In the genomic region with DNA sequence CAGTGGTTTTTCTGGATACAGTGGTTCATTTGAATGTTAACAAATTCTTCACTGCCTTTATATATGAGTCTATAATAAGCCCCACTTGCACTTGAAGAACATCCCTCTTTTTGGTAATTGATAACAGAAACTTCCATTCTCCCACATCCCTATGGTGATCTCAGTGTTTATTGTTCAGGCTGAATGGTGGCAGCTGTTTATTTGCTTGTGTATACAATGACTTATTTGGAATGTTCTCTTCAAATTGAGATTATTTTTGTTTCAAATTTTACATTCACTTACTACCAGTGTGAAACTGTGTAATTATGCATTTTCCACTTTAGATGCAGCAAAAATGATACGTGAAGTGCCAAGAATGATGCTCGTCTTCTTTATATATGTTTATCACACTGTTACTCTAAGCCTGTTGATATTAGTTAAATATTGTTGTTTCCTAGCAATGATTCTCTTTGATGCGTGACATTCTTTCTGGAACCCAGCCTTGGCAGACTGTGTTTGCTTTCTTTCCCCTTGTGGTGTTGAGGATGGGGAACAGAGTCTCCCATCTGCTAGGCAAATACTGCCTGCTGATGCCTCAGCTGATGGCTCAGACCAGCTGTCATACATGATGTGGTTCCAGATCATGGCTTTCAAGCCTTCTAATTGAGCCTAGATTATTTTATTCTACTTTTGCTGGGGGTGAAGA, we compare ENCODE assay signal across 14 mouse cellular contexts.
DNase-seq lines count a peak whose midpoint lies in the region; ATAC-seq and TF ChIP-seq lines count a peak whose summit lies in the region.
"Had no signal": no experiment of that assay in that cellular context is flagged by ENCODE, and none has a peak within 500 bp of the region (broad histone marks: within the 10 kb centered on the region; RNA-seq: fewer than 3 reads in every experiment).

No protein-coding gene starts in this region.

- H3K9me3 ChIP-seq in forebrain, embryonic 14.5 days (replicated peaks; ENCODE audit: control insufficient read depth, low read length) = no peaks in the 10 kb centered on the region
- no peaks in the 10 kb centered on the region for H3K9me3 ChIP-seq in forebrain, embryonic 10.5 days
- no peaks in the 10 kb centered on the region for H3K9me3 ChIP-seq in forebrain, postnatal 0 days (ENCODE audit: low read length)
- no peaks in the 10 kb centered on the region for H3K9me3 ChIP-seq in midbrain, embryonic 13.5 days
- H3K9me3 ChIP-seq: intestine, embryonic 15.5 days; limb, embryonic 15.5 days had no signal

- WGBS in forebrain, embryonic 14.5 days = 73% methylated on average over 3 of the region's 3 CpGs
- WGBS in forebrain, embryonic 10.5 days = 89% methylated on average over 3 of the region's 3 CpGs
- 44% methylated on average over 3 of the region's 3 CpGs for WGBS in forebrain, postnatal 0 days
- WGBS in midbrain, embryonic 13.5 days = 85% methylated on average over 3 of the region's 3 CpGs

- H3K36me3 ChIP-seq in forebrain, embryonic 14.5 days (ENCODE audit: control insufficient read depth, insufficient read depth, low read length) = no peaks in the 10 kb centered on the region
- no peaks in the 10 kb centered on the region for H3K36me3 ChIP-seq in forebrain, embryonic 10.5 days (replicated peaks)
- no peaks in the 10 kb centered on the region for H3K36me3 ChIP-seq in forebrain, postnatal 0 days (ENCODE audit: insufficient read depth)
- no peaks in the 10 kb centered on the region for H3K36me3 ChIP-seq in midbrain, embryonic 13.5 days
- H3K36me3 ChIP-seq: intestine, embryonic 15.5 days; limb, embryonic 15.5 days had no signal

- peak; percentile 88 for DNase-seq in forebrain, embryonic 14.5 days (ENCODE audit: low spot score)
- DNase-seq in forebrain, embryonic 10.5 days (ENCODE audit: extremely low spot score, low spot score) = no peak
- peak; percentile 3 to 7 for DNase-seq in right cerebral cortex, adult 2 months (ENCODE audit: low spot score in 2 of 2)
- no peak for DNase-seq in right cerebral cortex, adult 18-20 months
- peak; percentile 86 for DNase-seq in forebrain, postnatal 0 days
- peak; percentile 4 for DNase-seq in lung, postnatal 36 days
- no peak for DNase-seq in ovary, postnatal 10 days (ENCODE audit: low spot score)
- DNase-seq: heart, adult 11 months; heart, postnatal 10 days; kidney, postnatal 4 days; thymus, postnatal 14 days had no signal

- H3K4me3 ChIP-seq in forebrain, embryonic 14.5 days (ENCODE audit: low read depth, low read length) = no peak overlapping the region
- H3K4me3 ChIP-seq in forebrain, embryonic 10.5 days = no peak overlapping the region
- no peak overlapping the region for H3K4me3 ChIP-seq in forebrain, postnatal 0 days (ENCODE audit: low read depth, low read length)
- H3K4me3 ChIP-seq in midbrain, embryonic 13.5 days (replicated peaks) = no peak overlapping the region
- H3K4me3 ChIP-seq: intestine, embryonic 15.5 days; limb, embryonic 15.5 days had no signal

- ATAC-seq in forebrain, embryonic 14.5 days = peak; percentile 93
- peak; percentile 96 for ATAC-seq in forebrain, postnatal 0 days
- ATAC-seq in midbrain, embryonic 13.5 days = no peak
- ATAC-seq: intestine, embryonic 15.5 days had no signal

- H3K4me1 ChIP-seq in forebrain, embryonic 14.5 days (ENCODE audit: control insufficient read depth, insufficient read depth, low read length) = no peaks in the 10 kb centered on the region
- H3K4me1 ChIP-seq in forebrain, embryonic 10.5 days = no peaks in the 10 kb centered on the region
- H3K4me1 ChIP-seq in forebrain, postnatal 0 days (ENCODE audit: insufficient read depth) = no peaks in the 10 kb centered on the region
- H3K4me1 ChIP-seq in midbrain, embryonic 13.5 days (replicated peaks) = no peaks in the 10 kb centered on the region
- H3K4me1 ChIP-seq: intestine, embryonic 15.5 days; limb, embryonic 15.5 days had no signal

- no peak for TF ChIP-seq CTCF in forebrain, postnatal 0 days (IDR thresholded peaks at IDR 0.05; ENCODE audit: low read depth)

- H3K9ac ChIP-seq in forebrain, embryonic 14.5 days (ENCODE audit: low read length) = no peak overlapping the region
- H3K9ac ChIP-seq in forebrain, postnatal 0 days = no peak overlapping the region
- no peak overlapping the region for H3K9ac ChIP-seq in midbrain, embryonic 13.5 days (replicated peaks)
- H3K9ac ChIP-seq: intestine, embryonic 15.5 days; limb, embryonic 15.5 days had no signal

- no peak overlapping the region for H3K4me2 ChIP-seq in forebrain, embryonic 14.5 days (ENCODE audit: low read length)
- no peak overlapping the region for H3K4me2 ChIP-seq in forebrain, postnatal 0 days (ENCODE audit: low read depth)
- no peak overlapping the region for H3K4me2 ChIP-seq in midbrain, embryonic 13.5 days (replicated peaks)
- H3K4me2 ChIP-seq: intestine, embryonic 15.5 days; limb, embryonic 15.5 days had no signal

- H3K27ac ChIP-seq in forebrain, embryonic 14.5 days (ENCODE audit: low read depth, low read length) = no peak overlapping the region
- H3K27ac ChIP-seq in forebrain, embryonic 10.5 days = no peak overlapping the region
- H3K27ac ChIP-seq in forebrain, postnatal 0 days (ENCODE audit: low read depth, low read length) = no peak overlapping the region
- no peak overlapping the region for H3K27ac ChIP-seq in midbrain, embryonic 13.5 days
- H3K27ac ChIP-seq: intestine, embryonic 15.5 days; limb, embryonic 15.5 days had no signal

- no peaks in the 10 kb centered on the region for H3K27me3 ChIP-seq in forebrain, embryonic 14.5 days (replicated peaks; ENCODE audit: control insufficient read depth, insufficient read depth, low read length)
- H3K27me3 ChIP-seq in forebrain, embryonic 10.5 days (ENCODE audit: poor library complexity, severe bottlenecking) = no peaks in the 10 kb centered on the region
- H3K27me3 ChIP-seq in forebrain, postnatal 0 days (ENCODE audit: insufficient read depth, low read length) = no peaks in the 10 kb centered on the region
- no peaks in the 10 kb centered on the region for H3K27me3 ChIP-seq in midbrain, embryonic 13.5 days
- H3K27me3 ChIP-seq: intestine, embryonic 15.5 days; limb, embryonic 15.5 days had no signal

Comparison
In these comparisons a context has a peak if more than half of its experiments do, and no peak if none do; other contexts are left out.
1. DNase-seq: peak in forebrain, embryonic 14.5 days (single experiment), right cerebral cortex, adult 2 months (2 of 2), forebrain, postnatal 0 days (single experiment) and lung, postnatal 36 days (single experiment); none in forebrain, embryonic 10.5 days (single experiment), right cerebral cortex, adult 18-20 months (single experiment) and ovary, postnatal 10 days (single experiment).